Mouse (Mus musculus) thymus, adult 2 months (tissue): ENCODE measurements around the gene Rbx1.

Source experiments
- CTCF ChIP-seq: fragments of 200-500 bp; IDR thresholded peaks from 2 replicates; pipeline ENCODE4 v1.5.1; 2012; ENCODE audit warnings: mild to moderate bottlenecking, control low read depth, low read length, moderate library complexity, borderline replicate concordance; ENCODE audit not compliant: control insufficient read depth, poor library complexity, insufficient read depth; ENCODE audit errors: extremely low read depth
- POLR2A ChIP-seq: fragments of 200-500 bp; IDR thresholded peaks from 2 replicates; pipeline ENCODE4 v1.6.1; 2012; ENCODE audit warnings: mild to moderate bottlenecking, low read length, control low read depth, moderate library complexity; ENCODE audit not compliant: control insufficient read depth, poor library complexity, insufficient read depth; ENCODE audit errors: extremely low read depth

GRCm38 (mm10) chr15:81465016-81465660, 958 bp upstream of the Rbx1 start:
- TF ChIP-seq CTCF (no peak), POLR2A (no peak)
